Mouse (Mus musculus) inflammation-experienced regulatory T-cells, adult 6 months (primary cell): ENCODE measurements around the gene Stra8. TPM values are rescaled to one million over a fixed set of nuclear protein-coding genes. Genes with fewer than 3 reads are reported as not detected.
A peak's percentile ranks its signal among the peaks of the same experiment; 100 is the strongest.

Experiments used
- ATAC-seq: one replicate; pipeline ENCODE4 v1.8.0; 2017
- polyA plus RNA-seq, 3 experiments: library from polyadenylated mRNA; unstranded; fragments of 100-300 nt; shearing (Covaris generic); gene quantifications; one replicate each; pipeline ENCODE4 v1.2.1; 2017

Stra8 gene
- polyA plus RNA-seq, 3 experiments from 2014 or later, result not detected

GRCm38 (mm10) chr6:34903441-34903840, 16.5 kb upstream of the Stra8 start:
- ATAC-seq, result no peak

GRCm38 (mm10) chr6:34903851-34904250, 16.1 kb upstream of the Stra8 start:
- no peak for ATAC-seq

- no peak for ATAC-seq
Observed at GRCm38 (mm10) chr6:34904361-34904760, 15.6 kb upstream of the Stra8 start.

- no peak for ATAC-seq
Observed at GRCm38 (mm10) chr6:34906125-34906524, 13.8 kb upstream of the Stra8 start.

- no peak for ATAC-seq
Observed at GRCm38 (mm10) chr6:34906661-34907060, 13.3 kb upstream of the Stra8 start.

- no peak for ATAC-seq
Observed at GRCm38 (mm10) chr6:34907121-34907614, 12.8 kb upstream of the Stra8 start.

GRCm38 (mm10) chr6:34907696-34908260, 12.2 kb upstream of the Stra8 start:
- ATAC-seq, result no peak

- no peak for ATAC-seq
Observed at GRCm38 (mm10) chr6:34909631-34910345, 10.2 kb upstream of the Stra8 start.

GRCm38 (mm10) chr6:34910371-34911219, 9.4 kb upstream of the Stra8 start, which contains the start of gene Wdr91:
Gene Wdr91 (minus strand): TSS chr6:34910876.
- peak; percentile 92 for ATAC-seq

- ATAC-seq, result no peak
Observed at GRCm38 (mm10) chr6:34913341-34914040, 6.5 kb upstream of the Stra8 start.

- no peak for ATAC-seq
Observed at GRCm38 (mm10) chr6:34914462-34914861, 5.5 kb upstream of the Stra8 start.

GRCm38 (mm10) chr6:34919146-34919545, 817 bp upstream of the Stra8 start:
- ATAC-seq, result no peak

- no peak for ATAC-seq
Observed at GRCm38 (mm10) chr6:34920631-34921030, 668 bp downstream of the Stra8 start.

- ATAC-seq, result no peak
Observed at GRCm38 (mm10) chr6:34921941-34922340, 2.0 kb downstream of the Stra8 start.

GRCm38 (mm10) chr6:34927156-34927555, 7.2 kb downstream of the Stra8 start:
- peak; percentile 88 for ATAC-seq

GRCm38 (mm10) chr6:34927594-34927993, 7.6 kb downstream of the Stra8 start:
- ATAC-seq, result no peak

GRCm38 (mm10) chr6:34932633-34933032, 12.7 kb downstream of the Stra8 start:
- ATAC-seq, result no peak

- ATAC-seq, result no peak
Observed at GRCm38 (mm10) chr6:34936743-34937142, 16.8 kb downstream of the Stra8 start.

- ATAC-seq, result peak; percentile 87
Observed at GRCm38 (mm10) chr6:34938280-34938928, 18.4 kb downstream of the Stra8 start.

- no peak for ATAC-seq
Observed at GRCm38 (mm10) chr6:34938929-34939325, 19.0 kb downstream of the Stra8 start.

GRCm38 (mm10) chr6:34939451-34939850, 19.5 kb downstream of the Stra8 start:
- ATAC-seq, result no peak

- no peak for ATAC-seq
Observed at GRCm38 (mm10) chr6:34941496-34941895, 21.5 kb downstream of the Stra8 start.
